Mouse (Mus musculus): ENCODE data around the gene Nol9.

DNA sequence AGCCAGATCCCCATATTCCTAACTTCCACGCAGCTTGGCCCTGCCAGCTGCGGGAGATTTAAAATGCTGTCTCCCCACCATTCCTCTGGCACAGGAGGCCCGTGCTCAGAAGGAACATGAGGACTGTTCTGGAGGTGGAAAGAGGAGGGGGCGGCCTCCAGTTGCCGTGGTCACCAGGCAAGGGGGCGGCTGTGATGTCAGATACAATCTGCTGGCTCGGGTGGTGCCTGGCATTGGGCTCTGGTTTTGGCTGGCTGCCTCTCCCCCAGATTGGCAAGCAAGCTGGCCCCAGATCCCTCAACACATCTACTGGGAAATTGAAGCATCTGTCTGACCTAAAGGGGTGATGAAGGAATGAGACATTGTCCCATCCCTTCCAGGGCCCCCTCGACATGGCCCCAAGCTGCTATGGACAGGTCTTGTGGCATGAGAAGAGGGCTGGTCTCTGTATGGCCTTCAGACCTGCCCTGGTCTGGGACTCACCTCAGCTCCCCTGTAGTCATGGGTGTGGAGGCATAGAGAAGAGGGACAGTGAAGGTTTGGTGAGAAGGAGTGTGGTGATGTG, 49.5 kb downstream of the Nol9 start:
- TF ChIP-seq POLR2A (IDR thresholded peaks at IDR 0.05; ENCODE audit: low read depth, low read length) (no peak), CTCF (IDR thresholded peaks at IDR 0.05; ENCODE audit: extremely low read depth, insufficient read depth, insufficient read length, insufficient replicate concordance) (no peak)
